Mouse (Mus musculus) midbrain, postnatal 0 days (tissue): ENCODE measurements around the gene Gm867. TPM values are rescaled to one million over a fixed set of nuclear protein-coding genes. Genes with fewer than 3 reads are reported as not detected.
A peak's percentile ranks its signal among the peaks of the same experiment; 100 is the strongest.

ENCODE experiments used
- ATAC-seq: fragments of 200-750 bp; cut with Nextera tagmentation; 2 replicates; pipeline ENCODE4 v1.8.0; 2017; ENCODE audit warnings: moderate number of reproducible peaks, mild to moderate bottlenecking, moderate TSS enrichment, moderate library complexity; ENCODE audit not compliant: low FRiP score
- DNase-seq: peaks from one replicate; pipeline ENCODE4 v3.0.0-alpha.2; 2015; ENCODE audit warnings: low spot score
- H3K27ac ChIP-seq: fragments of 300-500 bp; sonication (generic); 2 replicates; pipeline ENCODE4 v1.5.1; 2014; ENCODE audit warnings: low read depth, mild to moderate bottlenecking, low read length, mixed read lengths
- H3K27me3 ChIP-seq: fragments of 300-500 bp; sonication (generic); 2 replicates; pipeline ENCODE4 v1.6.1; 2014; ENCODE audit warnings: low read length, control low read depth, mixed read lengths; ENCODE audit not compliant: insufficient read depth
- H3K36me3 ChIP-seq: fragments of 300-500 bp; sonication (generic); 2 replicates; pipeline ENCODE4 v1.6.1; 2014; ENCODE audit warnings: low read length, control low read depth, mixed read lengths; ENCODE audit not compliant: insufficient read depth
- H3K4me1 ChIP-seq: fragments of 300-500 bp; sonication (generic); 2 replicates; pipeline ENCODE4 v1.6.1; 2014; ENCODE audit warnings: mild to moderate bottlenecking, control low read depth, antibody characterized with exemption, low read length, mixed read lengths; ENCODE audit not compliant: insufficient read depth
- H3K4me2 ChIP-seq: fragments of 300-500 bp; sonication (generic); 2 replicates; pipeline ENCODE4 v1.6.1; 2014; ENCODE audit warnings: low read depth, mild to moderate bottlenecking, low read length, mixed read lengths; ENCODE audit not compliant: poor library complexity, severe bottlenecking
- H3K4me3 ChIP-seq: fragments of 300-500 bp; sonication (generic); 2 replicates; pipeline ENCODE4 v1.5.1; 2014; ENCODE audit warnings: low read depth, mild to moderate bottlenecking, low read length, moderate library complexity
- H3K9ac ChIP-seq: fragments of 300-500 bp; sonication (generic); replicated peaks from 2 replicates; pipeline ENCODE4 v1.6.1; 2014; ENCODE audit warnings: mild to moderate bottlenecking, low read length, moderate library complexity, mixed read lengths; ENCODE audit not compliant: poor library complexity, severe bottlenecking
- H3K9me3 ChIP-seq: fragments of 300-500 bp; sonication (generic); 2 replicates; pipeline ENCODE4 v1.6.1; 2016; ENCODE audit warnings: low read length, control low read depth
- CTCF ChIP-seq: IDR thresholded peaks from 2 replicates; pipeline ENCODE4 v1.5.1; 2016; ENCODE audit warnings: antibody characterized with exemption, mild to moderate bottlenecking
- WGBS: fragments of 180-500 bp; shearing (Covaris S2); extraction: QIAGEN DNeasy Blood & Tissue Kit; methylation state at CpG from one replicate; pipeline ENCODE4 v1.1.7; 2014; 5-methylcytosine and 5-hydroxymethylcytosine counted together
- polyA plus RNA-seq: library from polyadenylated mRNA; unstranded; fragments of >200 nt; fragmentation: Nextera tagmentation; extraction: Ambion mirVana; gene quantifications from 2 replicates; pipeline ENCODE4 v1.2.1, GENCODE M21; 2015
- total RNA-seq: library from RNA; depleted of rRNA; stranded (reverse); fragments of >200 nt; gene quantifications from 2 replicates; pipeline ENCODE4 v1.2.3, GENCODE M21; 2014

Gm867 gene
- total and polyA plus RNA-seq, 2 experiments from 2014 or later = 0.88 to 1.6 TPM

DNA sequence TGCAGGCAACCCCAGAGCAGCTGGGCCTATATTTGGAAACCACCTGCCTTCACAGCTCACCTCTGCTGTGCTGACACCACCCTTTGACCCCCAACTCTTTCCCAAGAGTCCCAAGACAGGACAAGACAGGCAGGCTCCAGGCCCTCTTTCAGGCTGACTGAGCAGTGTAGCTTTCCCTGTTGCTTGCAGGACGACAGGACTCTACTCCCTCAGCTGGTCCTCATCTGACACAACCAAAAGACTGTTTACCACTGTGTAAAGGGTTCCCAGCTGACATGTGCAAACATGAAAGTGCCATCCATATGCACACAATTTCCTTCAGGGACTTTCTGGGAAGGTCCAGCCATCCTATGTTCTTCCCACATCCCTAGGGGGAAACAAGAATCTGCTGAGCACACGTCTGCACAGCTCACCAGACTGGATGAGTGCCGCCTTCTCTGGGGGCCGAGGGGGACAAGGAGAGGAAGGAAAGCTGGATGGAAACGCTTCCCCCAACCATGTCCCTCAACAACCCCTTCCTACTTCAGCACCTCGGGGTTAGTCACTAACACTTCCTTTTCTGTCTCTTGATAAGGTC is 27.4 kb downstream of the Gm867 start:
- Histone ChIP-seq H3K27ac (no peak overlapping the region), H3K4me3 (no peak overlapping the region), H3K27me3 (no peaks in the 10 kb centered on the region), H3K36me3 (peaks cover 45% of the 10 kb centered on the region), H3K4me1 (no peaks in the 10 kb centered on the region), H3K9ac (no peak overlapping the region), H3K9me3 (no peaks in the 10 kb centered on the region), H3K4me2 (no peak overlapping the region)
- DNase-seq (no peak), ATAC-seq (no peak)
- TF ChIP-seq CTCF = no peak
- 76% methylated on average over 6 of the region's 6 CpGs for WGBS

DNA sequence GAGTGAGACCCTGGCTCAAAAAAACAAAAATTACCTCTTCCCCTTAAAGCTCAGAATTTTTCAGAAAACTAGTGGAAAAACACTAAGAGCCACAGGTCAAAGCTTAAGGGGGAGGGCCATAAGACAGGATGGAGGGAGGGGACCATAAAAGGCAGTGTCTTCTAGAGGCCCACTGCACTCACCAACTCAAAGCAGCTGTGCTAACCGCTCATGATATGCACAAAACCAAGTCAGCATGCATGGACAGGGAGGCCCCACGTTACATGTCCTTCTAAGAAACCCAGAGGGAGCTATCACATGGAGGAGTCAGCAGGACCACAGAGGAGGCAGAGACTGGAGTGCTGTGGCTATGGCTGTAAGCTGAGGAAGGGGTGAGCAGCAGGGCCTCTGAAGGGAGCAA is 29.8 kb downstream of the Gm867 start:
- 74% methylated on average over 2 of the region's 2 CpGs for WGBS
- no peaks in the 10 kb centered on the region for H3K9me3 ChIP-seq
- no peak for ATAC-seq
- H3K4me1 ChIP-seq = no peaks in the 10 kb centered on the region
- H3K4me3 ChIP-seq = no peak overlapping the region
- TF ChIP-seq CTCF = no peak
- no peak overlapping the region for H3K27ac ChIP-seq
- no peak for DNase-seq
- no peaks in the 10 kb centered on the region for H3K27me3 ChIP-seq
- no peak overlapping the region for H3K9ac ChIP-seq
- peaks cover 69% of the 10 kb centered on the region for H3K36me3 ChIP-seq
- no peak overlapping the region for H3K4me2 ChIP-seq

DNA sequence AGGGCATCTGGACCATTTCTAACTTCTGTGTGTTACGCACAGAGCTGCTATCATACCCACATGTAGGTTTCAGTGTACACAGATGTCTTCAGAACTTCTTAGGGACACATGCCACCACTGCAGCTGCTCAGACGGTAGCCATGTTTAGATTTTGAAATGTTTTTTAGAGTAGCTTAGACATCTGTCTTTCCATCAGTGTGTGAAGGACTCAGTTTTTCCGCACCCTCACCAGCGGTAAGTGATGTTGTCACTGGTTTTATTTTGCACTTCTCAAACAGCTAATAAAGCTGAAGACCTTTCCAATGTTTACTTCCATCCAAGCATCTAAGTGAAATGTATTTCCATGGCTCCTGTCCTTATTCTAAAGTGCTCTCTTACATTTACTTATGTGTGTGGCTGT is 33.6 kb downstream of the Gm867 start:
- WGBS = 97% methylated on average over 4 of the region's 4 CpGs
- no peak for TF ChIP-seq CTCF
- H3K9me3 ChIP-seq = no peaks in the 10 kb centered on the region
- no peak overlapping the region for H3K4me2 ChIP-seq
- H3K4me3 ChIP-seq = no peak overlapping the region
- no peaks in the 10 kb centered on the region for H3K27me3 ChIP-seq
- H3K9ac ChIP-seq = no peak overlapping the region
- H3K4me1 ChIP-seq = no peaks in the 10 kb centered on the region
- peaks cover 86% of the 10 kb centered on the region for H3K36me3 ChIP-seq
- DNase-seq = no peak
- H3K27ac ChIP-seq = no peak overlapping the region
- no peak for ATAC-seq

DNA sequence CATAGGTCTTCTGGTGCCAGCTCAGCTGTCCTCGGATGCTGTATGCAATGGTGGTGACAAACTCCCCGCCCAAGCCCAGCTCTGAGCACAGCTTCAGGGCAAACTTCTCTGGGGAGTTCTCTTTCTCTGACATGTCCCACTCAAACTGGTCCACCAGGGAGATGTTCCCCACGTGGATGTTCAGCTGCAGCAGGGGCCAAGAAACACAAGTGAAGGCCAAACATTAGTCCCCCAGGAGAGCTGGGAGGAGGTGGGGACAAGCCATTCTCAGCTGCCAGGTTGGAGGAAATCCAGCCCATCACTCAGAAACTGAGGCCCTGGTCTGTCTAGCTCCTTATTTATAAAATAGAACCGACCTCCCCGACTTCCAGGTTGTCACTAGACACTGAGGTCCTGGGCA is 36.1 kb downstream of the Gm867 start:
- Histone ChIP-seq H3K9ac (no peak overlapping the region), H3K27me3 (no peaks in the 10 kb centered on the region), H3K4me3 (no peak overlapping the region), H3K27ac (no peak overlapping the region), H3K9me3 (no peaks in the 10 kb centered on the region), H3K36me3 (peaks cover 78% of the 10 kb centered on the region), H3K4me1 (no peaks in the 10 kb centered on the region), H3K4me2 (no peak overlapping the region)
- ATAC-seq = no peak
- DNase-seq = no peak
- no peak for TF ChIP-seq CTCF
- 91% methylated on average over 5 of the region's 5 CpGs for WGBS

DNA sequence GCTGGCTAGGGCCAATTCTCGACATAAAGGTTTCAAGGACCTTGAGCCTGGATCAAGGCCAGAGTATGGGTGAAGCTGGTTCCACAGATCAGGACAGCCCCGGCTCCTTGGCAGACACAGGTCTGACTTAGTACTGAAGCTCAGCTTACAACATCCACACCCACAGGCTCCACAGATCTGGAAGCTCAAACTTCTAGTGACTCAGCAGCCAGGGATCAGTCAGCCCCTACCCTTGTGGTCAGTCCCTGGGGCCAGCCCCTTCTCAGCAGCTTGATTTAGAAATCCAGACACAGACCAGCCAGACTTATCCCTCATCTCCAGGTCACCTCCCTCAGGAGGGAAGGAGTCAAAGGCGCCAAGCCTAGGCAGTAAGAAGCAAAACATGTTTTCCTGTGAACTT is 41.6 kb downstream of the Gm867 start:
- Histone ChIP-seq H3K9me3 (no peaks in the 10 kb centered on the region), H3K4me1 (no peaks in the 10 kb centered on the region), H3K27me3 (no peaks in the 10 kb centered on the region), H3K4me2 (no peak overlapping the region), H3K36me3 (peaks cover 78% of the 10 kb centered on the region), H3K9ac (0 out of 2 replicates have a peak overlapping the region, but pooled peaks have one; percentile 4), H3K27ac (no peak overlapping the region), H3K4me3 (no peak overlapping the region)
- DNase-seq (peak; percentile 33), ATAC-seq (no peak)
- WGBS = 61% methylated on average over 3 of the region's 3 CpGs
- TF ChIP-seq CTCF = no peak

DNA sequence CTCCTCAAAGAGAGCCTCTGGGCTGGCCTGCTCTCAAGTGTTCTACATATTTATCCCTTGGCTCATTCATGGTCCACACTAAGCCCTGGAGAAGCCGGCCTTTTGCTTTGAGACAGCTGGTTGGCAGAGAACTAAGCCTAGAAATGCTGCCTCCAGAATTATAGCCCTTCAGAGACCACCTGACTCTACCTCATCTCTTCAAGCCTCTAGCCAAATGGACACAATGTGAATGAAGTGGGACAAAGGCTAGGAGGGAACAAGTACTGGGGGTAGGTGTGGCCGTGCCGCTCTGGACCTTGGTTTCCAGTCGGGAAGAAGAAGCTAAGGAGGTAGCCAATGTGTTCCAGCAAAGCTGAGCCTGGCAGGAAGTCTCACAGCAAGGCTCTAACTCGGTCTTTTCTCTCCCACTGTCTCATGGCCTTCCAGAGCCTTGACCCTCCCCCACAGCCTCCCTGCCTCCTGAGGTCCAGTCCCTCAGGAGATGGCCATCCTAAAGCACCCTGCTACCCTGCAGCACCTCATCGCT is 42.4 kb downstream of the Gm867 start:
- no peak for TF ChIP-seq CTCF
- peaks cover 70% of the 10 kb centered on the region for H3K36me3 ChIP-seq
- no peak overlapping the region for H3K27ac ChIP-seq

More for the DNA sequence above, 42.4 kb downstream of the Gm867 start:
- Histone ChIP-seq H3K27me3 (no peaks in the 10 kb centered on the region), H3K9ac (no peak overlapping the region), H3K9me3 (no peaks in the 10 kb centered on the region), H3K4me1 (peaks cover 4% of the 10 kb centered on the region; the same call in 1 of the 2 replicates), H3K4me3 (no peak overlapping the region), H3K4me2 (no peak overlapping the region)
- no peak for DNase-seq
- ATAC-seq = no peak
- 80% methylated on average over 6 of the region's 6 CpGs for WGBS
